Mouse (Mus musculus): ENCODE results near the gene Csrp3. TPM values are rescaled to one million over a fixed set of nuclear protein-coding genes. Genes with fewer than 3 reads are reported as not detected.
A peak's percentile ranks its signal among the peaks of the same experiment; 100 is the strongest.

Gene Csrp3
- polyA plus RNA-seq, 1 experiment = 1.4 TPM

- H3K4me3 ChIP-seq (replicated peaks) = no peak overlapping the region
- peaks cover 3% of the 10 kb centered on the region; the same call in 1 of the 2 replicates for H3K4me1 ChIP-seq
- TF ChIP-seq GATA1 (IDR thresholded peaks at IDR 0.05; ENCODE audit: borderline replicate concordance, low read length) (no peak), FLI1 (IDR thresholded peaks at IDR 0.05; ENCODE audit: low read length) (no peak)
- no peaks in the 10 kb centered on the region for H3K27me3 ChIP-seq (replicated peaks)
- no peaks in the 10 kb centered on the region for H3K9me3 ChIP-seq
- peaks cover 97% of the 10 kb centered on the region for H3K36me3 ChIP-seq (replicated peaks; ENCODE audit: low read length)
Measured at GRCm38 (mm10) chr7:48812358-48812757, 35.5 kb downstream of the Csrp3 start.

DNA sequence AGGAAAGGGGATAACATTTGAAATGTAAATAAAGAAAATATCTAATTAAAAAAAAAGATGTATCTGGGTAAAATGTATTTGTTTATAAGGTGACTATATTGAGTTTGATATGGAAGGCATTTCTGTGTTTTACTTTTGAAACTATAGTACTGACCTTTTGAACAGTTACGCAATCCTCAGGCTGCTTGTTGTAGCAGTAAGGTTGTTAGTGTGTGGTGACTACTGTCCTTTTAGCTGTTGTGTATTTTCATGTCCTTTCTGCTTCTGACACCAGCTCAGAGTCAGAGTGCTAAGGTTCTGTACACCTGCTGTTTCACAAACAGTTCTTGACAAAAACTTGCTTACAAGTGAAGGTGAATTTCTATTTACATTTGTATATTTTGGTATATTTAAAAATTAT lies 37.2 kb downstream of the Csrp3 start:
- Histone ChIP-seq H3K36me3 (replicated peaks; ENCODE audit: low read length) (peaks cover 97% of the 10 kb centered on the region), H3K9me3 (no peaks in the 10 kb centered on the region), H3K4me3 (replicated peaks) (no peak overlapping the region), H3K27me3 (replicated peaks) (no peaks in the 10 kb centered on the region), H3K4me1 (peaks cover 3% of the 10 kb centered on the region; the same call in 1 of the 2 replicates)
- TF ChIP-seq FLI1 (IDR thresholded peaks at IDR 0.05; ENCODE audit: low read length) (no peak), GATA1 (IDR thresholded peaks at IDR 0.05; ENCODE audit: borderline replicate concordance, low read length) (no peak)

DNA sequence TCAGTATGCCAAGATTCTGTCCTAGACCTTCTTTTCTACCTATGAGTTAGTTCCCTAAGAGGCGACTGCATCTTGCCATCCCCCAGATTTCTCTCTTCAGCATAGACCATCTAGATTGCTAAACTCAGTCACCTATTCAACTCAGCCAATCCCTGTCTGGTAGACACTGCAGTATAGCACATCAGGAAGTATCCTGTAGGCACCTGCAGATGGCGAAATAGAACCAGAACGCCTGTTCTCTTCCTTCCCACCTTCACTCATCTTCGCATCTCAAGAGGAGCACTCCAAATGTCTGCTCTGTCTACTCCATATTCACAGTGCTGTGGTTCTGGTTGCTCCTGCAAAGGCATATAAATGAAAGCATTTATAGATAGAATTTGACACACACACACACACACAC lies 41.2 kb downstream of the Csrp3 start:
- H3K27me3 ChIP-seq (replicated peaks) = no peaks in the 10 kb centered on the region
- no peak overlapping the region for H3K4me3 ChIP-seq (replicated peaks)
- no peaks in the 10 kb centered on the region for H3K9me3 ChIP-seq
- H3K4me1 ChIP-seq = no peaks in the 10 kb centered on the region
- peaks cover 97% of the 10 kb centered on the region for H3K36me3 ChIP-seq (replicated peaks; ENCODE audit: low read length)
- TF ChIP-seq FLI1 (IDR thresholded peaks at IDR 0.05; ENCODE audit: low read length) (no peak), GATA1 (IDR thresholded peaks at IDR 0.05; ENCODE audit: borderline replicate concordance, low read length) (no peak)

GRCm38 (mm10) chr7:48803381-48803780 lies 44.5 kb downstream of the Csrp3 start:
- Histone ChIP-seq H3K4me3 (replicated peaks) (no peak overlapping the region), H3K4me1 (peaks cover 7% of the 10 kb centered on the region; the same call in 1 of the 2 replicates), H3K9me3 (no peaks in the 10 kb centered on the region), H3K36me3 (replicated peaks; ENCODE audit: low read length) (peaks cover 97% of the 10 kb centered on the region), H3K27me3 (replicated peaks) (no peaks in the 10 kb centered on the region)
- TF ChIP-seq GATA1 (IDR thresholded peaks at IDR 0.05; ENCODE audit: borderline replicate concordance, low read length) (no peak), FLI1 (IDR thresholded peaks at IDR 0.05; ENCODE audit: low read length) (no peak)

GRCm38 (mm10) chr7:48795130-48795529 lies 52.7 kb downstream of the Csrp3 start:
- H3K4me1 ChIP-seq = peaks cover 57% of the 10 kb centered on the region
- H3K36me3 ChIP-seq (replicated peaks; ENCODE audit: low read length) = peaks cover 71% of the 10 kb centered on the region
- no peak for TF ChIP-seq FLI1 (IDR thresholded peaks at IDR 0.05; ENCODE audit: low read length)
- TF ChIP-seq GATA1 (IDR thresholded peaks at IDR 0.05; ENCODE audit: borderline replicate concordance, low read length) = no peak
- no peaks in the 10 kb centered on the region for H3K27me3 ChIP-seq (replicated peaks)
- no peak overlapping the region for H3K4me3 ChIP-seq (replicated peaks)
- H3K9me3 ChIP-seq = no peaks in the 10 kb centered on the region

DNA sequence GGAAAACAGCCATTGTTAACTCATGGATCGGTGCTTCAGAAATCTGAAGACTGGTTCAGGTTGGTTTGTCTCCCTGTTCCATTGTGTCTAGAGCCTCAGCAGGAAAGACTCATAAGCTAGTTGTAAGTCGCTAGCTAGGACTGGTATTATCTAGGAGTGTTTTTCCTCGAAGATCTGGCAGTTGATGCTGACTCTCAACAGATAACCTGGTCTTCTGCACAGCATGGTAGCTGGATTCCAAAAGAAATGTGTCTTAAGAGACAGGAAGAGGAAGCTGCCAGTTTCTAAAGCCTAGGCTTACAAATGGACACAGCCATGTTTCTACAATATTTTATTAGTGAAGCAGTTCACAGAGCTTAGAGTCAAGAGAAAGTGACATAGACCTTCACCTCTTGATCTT lies 56.4 kb downstream of the Csrp3 start:
- H3K27me3 ChIP-seq (replicated peaks) = no peaks in the 10 kb centered on the region
- H3K4me1 ChIP-seq = peaks cover 55% of the 10 kb centered on the region
- TF ChIP-seq GATA1 (IDR thresholded peaks at IDR 0.05; ENCODE audit: borderline replicate concordance, low read length) = no peak
- TF ChIP-seq FLI1 (IDR thresholded peaks at IDR 0.05; ENCODE audit: low read length) = no peak
- no peak overlapping the region for H3K4me3 ChIP-seq (replicated peaks)
- H3K36me3 ChIP-seq (replicated peaks; ENCODE audit: low read length) = peaks cover 36% of the 10 kb centered on the region
- H3K9me3 ChIP-seq = no peaks in the 10 kb centered on the region

DNA sequence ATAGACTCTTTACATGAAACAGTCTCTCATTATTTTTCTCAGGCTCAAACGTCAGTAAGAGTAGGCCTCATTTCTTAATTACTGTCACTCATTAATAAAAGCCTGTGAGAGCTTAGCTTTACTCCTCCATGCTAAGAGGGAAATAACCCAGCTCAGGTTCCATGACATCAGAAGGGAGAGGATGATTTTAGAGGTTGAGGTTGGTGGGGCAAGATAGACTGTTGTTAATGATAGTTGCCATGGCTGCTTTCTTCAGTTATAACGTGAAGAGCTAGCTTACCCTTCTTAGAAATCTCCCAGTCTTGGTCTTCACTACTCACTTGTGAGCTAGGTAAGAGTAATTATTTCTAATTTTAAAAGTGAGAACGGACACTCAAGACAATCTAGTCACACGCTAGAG lies 57.7 kb downstream of the Csrp3 start:
- no peaks in the 10 kb centered on the region for H3K9me3 ChIP-seq
- peaks cover under 1% of the 10 kb centered on the region for H3K27me3 ChIP-seq (replicated peaks)
- peaks cover 23% of the 10 kb centered on the region for H3K36me3 ChIP-seq (replicated peaks; ENCODE audit: low read length)
- peaks cover 54% of the 10 kb centered on the region for H3K4me1 ChIP-seq
- TF ChIP-seq FLI1 (IDR thresholded peaks at IDR 0.05; ENCODE audit: low read length) = no peak
- TF ChIP-seq GATA1 (IDR thresholded peaks at IDR 0.05; ENCODE audit: borderline replicate concordance, low read length) = no peak
- peak overlapping the region; percentile 99 for H3K4me3 ChIP-seq (replicated peaks)

DNA sequence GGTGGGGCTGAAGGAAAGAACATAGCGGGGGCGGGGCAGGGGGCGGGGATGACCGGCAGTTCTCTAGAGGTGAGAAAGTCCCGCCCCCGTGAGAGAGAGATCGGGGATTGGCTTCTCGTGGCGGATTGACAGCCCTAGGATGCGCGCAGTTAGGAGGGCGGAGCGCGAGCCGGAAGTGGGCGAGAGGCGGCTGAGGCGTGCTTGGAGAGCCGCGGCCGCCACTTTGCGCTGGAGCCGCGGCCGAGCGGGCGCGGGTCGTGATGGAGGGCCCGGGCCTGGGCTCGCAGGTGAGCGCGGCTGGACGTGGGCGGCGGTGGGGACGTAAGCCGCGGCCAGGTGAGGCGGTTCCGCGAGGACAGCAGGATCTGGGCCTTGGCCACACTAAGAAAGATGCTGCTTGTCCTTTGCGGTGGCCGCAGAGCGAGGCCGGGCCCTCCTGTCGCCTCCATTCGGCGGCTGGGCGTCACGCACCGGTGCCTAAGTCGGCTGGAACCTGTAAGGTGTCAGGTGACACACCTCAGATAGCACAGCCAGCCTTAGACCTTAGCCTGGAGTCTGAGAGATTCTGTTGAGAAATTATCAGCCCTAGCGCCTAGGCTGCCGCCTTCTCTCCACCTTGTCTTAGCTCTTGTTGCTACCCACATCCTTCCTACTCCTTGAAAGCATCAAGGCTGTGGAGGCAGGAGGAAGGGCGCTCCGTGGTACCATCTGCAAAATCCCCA lies 58.8 kb downstream of the Csrp3 start, which contains the start of gene Zdhhc13:
Gene Zdhhc13 (plus strand): TSS at position 153 of the 722 bp plus-strand sequence.
- peaks cover 50% of the 10 kb centered on the region for H3K4me1 ChIP-seq
- peaks cover 2% of the 10 kb centered on the region for H3K27me3 ChIP-seq (replicated peaks)
- no peak for TF ChIP-seq GATA1 (IDR thresholded peaks at IDR 0.05; ENCODE audit: borderline replicate concordance, low read length)
- peak; percentile 21; the same call in 1 of the 2 replicates for TF ChIP-seq FLI1 (IDR thresholded peaks at IDR 0.05; ENCODE audit: low read length)
- H3K9me3 ChIP-seq = no peaks in the 10 kb centered on the region
- H3K4me3 ChIP-seq (replicated peaks) = peak within 1 kb of the TSS; percentile 99
- H3K36me3 ChIP-seq (replicated peaks; ENCODE audit: low read length) = peaks cover 15% of the 10 kb centered on the region

DNA sequence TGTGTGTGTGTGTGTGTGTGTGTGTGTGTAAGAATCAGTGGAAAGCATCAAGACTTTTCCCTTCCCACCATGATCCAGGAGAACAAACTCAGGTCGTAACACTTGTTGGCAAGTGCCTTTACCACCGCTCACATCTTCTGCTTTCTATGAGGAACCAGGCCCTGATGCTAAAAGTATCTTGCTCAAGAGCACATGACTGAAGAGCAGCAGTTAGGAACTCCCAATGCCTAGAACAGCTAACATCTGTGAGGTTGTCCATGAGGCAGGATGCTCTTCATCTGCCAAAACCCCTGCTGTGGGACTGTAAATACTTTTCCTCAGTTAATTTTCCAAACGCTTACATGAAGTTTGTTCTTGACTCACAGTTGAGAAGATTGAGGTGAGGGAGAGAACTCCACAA lies 59.5 kb downstream of the Csrp3 start:
- Histone ChIP-seq H3K4me3 (replicated peaks) (peak overlapping the region; percentile 99), H3K4me1 (peaks cover 46% of the 10 kb centered on the region)

GRCm38 (mm10) chr7:48784773-48785523 lies 62.9 kb downstream of the Csrp3 start:
- Histone ChIP-seq H3K36me3 (replicated peaks; ENCODE audit: low read length) (no peaks in the 10 kb centered on the region), H3K4me1 (peaks cover 26% of the 10 kb centered on the region), H3K27me3 (replicated peaks) (peaks cover 4% of the 10 kb centered on the region), H3K9me3 (no peaks in the 10 kb centered on the region), H3K4me3 (replicated peaks) (no peak overlapping the region)
- TF ChIP-seq FLI1 (IDR thresholded peaks at IDR 0.05; ENCODE audit: low read length) = no peak
- no peak for TF ChIP-seq GATA1 (IDR thresholded peaks at IDR 0.05; ENCODE audit: borderline replicate concordance, low read length)

More for the DNA sequence above, 59.5 kb downstream of the Csrp3 start:
- peaks cover 12% of the 10 kb centered on the region for H3K36me3 ChIP-seq (replicated peaks; ENCODE audit: low read length)
- TF ChIP-seq GATA1 (IDR thresholded peaks at IDR 0.05; ENCODE audit: borderline replicate concordance, low read length) (no peak), FLI1 (IDR thresholded peaks at IDR 0.05; ENCODE audit: low read length) (no peak)
- H3K27me3 ChIP-seq (replicated peaks) = peaks cover 2% of the 10 kb centered on the region
- no peaks in the 10 kb centered on the region for H3K9me3 ChIP-seq
